Mouse (Mus musculus) cortical plate, adult 2 months (tissue): ENCODE measurements around the gene Zfp941.
"Not testable (repeated sequence)": the region's sequence is repeated elsewhere in the genome, so short reads cannot be mapped to it uniquely, and the experiment has no call there.

Experiments used
- CTCF ChIP-seq: fragments of 200-500 bp; IDR thresholded peaks from 2 replicates; pipeline ENCODE4 v1.5.1; 2011; ENCODE audit warnings: mild to moderate bottlenecking, control low read depth, low read length; ENCODE audit not compliant: insufficient read depth; ENCODE audit errors: extremely low read depth
- POLR2A ChIP-seq: fragments of 200-500 bp; IDR thresholded peaks from 2 replicates; pipeline ENCODE4 v1.6.1; 2011; ENCODE audit warnings: mild to moderate bottlenecking, low read length, control low read depth; ENCODE audit not compliant: insufficient read depth; ENCODE audit errors: extremely low read depth

DNA sequence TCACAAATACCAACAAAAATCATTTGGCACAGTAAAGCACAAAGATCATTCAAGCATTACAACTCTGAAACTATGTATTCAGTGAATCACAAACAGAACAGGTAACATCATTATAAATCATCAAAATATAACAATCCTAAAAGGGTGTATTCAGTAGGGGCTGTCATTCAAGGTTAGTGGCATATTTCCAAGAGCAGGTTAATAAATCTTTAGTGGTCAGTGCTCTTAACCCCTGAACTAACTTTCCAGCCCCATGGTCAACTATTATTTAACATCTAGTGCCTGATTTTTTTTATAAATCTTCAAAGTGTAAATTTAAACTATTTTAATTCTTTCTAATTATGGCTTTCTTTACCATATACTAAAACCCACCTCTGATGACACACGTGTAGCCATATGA, 56.6 kb downstream of the Zfp941 start:
- TF ChIP-seq CTCF, POLR2A: not testable (repeated sequence)
